Mouse (Mus musculus) natural killer cell, adult 2 months (primary cell): ENCODE measurements around the gene Tbx5.

Source experiments
- DNase-seq, 2 experiments: peaks; one replicate each; pipeline ENCODE4 v3.0.0; 2022; ENCODE audit warnings: low spot score in 2 of 2

Gene Tbx5

GRCm38 (mm10) chr5:119810994-119811690, 21.3 kb upstream of the Tbx5 start:
- no peak for DNase-seq

DNA sequence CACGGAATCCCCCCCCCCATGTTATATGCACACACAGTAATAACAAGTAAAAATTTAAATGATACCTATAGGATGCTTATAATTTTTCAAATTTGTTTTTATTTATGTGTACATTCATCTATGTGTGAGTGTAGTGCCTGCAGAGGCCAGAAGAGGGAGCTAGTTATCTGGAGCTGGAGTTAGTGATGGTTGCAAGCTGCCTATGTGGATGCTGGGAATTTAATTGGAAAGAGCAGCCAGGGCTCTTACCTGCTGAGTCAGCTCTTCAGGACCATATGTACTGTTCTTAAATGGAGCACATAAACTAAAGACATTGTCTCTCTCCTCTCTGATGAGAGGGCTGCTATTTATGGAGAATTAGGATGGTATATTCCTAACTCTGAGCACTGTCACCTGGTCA, 17.2 kb upstream of the Tbx5 start:
- DNase-seq = no peak

GRCm38 (mm10) chr5:119820452-119820851, 12.0 kb upstream of the Tbx5 start:
- DNase-seq = no peak

DNA sequence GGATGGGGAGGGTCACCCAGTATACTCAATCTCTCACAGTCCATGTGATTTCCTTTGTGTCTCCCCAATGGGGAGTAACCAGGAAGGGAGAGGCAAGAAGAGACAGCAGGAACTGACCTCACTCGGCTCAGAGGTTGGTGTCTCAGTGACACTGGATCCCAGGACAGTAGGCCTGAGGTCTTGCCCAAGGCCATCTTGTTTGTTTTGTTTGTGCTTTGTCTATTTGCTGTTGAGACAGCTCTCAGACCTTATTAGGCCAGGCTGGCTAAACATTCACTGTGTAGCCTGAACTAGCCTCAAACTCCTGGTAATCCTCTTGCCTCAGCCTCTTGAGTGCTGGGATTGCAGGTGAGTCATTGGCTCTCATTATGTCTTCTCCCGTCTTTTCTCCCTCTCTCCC, 11.0 kb upstream of the Tbx5 start:
- no peak for DNase-seq

DNA sequence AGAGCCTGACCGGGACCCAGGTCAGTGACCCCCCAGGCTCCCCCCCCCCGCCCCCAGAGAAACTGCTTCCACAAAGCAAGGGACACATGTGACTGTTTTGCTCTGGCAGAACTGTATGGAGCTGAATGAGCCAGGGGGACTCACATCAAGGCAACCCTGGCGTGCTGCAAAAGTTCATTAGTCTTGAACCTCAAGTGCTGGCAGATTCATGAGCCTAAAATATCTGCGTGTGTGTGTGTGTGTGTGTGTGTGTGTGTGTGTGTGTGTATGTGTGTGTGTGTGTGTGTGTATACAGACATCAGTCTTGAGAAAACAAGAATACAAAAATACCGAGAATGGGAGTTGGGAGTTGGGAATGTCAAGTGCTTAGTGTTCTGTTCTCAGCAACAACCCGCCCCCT, 5.1 kb upstream of the Tbx5 start:
- no peak for DNase-seq

DNA sequence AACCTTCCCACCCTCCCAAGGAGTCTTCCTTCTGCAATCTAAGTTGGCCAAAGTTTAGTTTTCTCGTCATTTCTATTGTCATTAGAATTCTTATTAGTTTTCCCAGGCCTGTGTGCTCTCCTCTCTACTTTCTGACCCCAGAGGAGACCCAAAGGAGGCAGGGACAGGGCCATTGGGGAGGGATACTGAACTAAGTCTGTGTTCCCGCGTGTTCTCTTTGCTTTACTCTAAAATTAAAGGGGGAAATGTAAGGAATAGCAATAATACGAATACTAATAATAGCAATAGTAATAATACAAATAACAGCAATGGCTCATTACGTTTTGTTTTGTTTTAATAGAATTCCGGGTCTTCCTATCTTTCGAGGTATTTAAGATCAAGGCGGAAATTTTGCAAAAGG, 1.9 kb upstream of the Tbx5 start:
- no peak for DNase-seq

- no peak for DNase-seq
Measured at GRCm38 (mm10) chr5:119831201-119831771, 1.2 kb upstream of the Tbx5 start.

- no peak for DNase-seq
Measured at GRCm38 (mm10) chr5:119831791-119832478, 533 bp upstream of the Tbx5 start.

- no peak for DNase-seq
Measured at GRCm38 (mm10) chr5:119833223-119834030, 959 bp downstream of the Tbx5 start.

GRCm38 (mm10) chr5:119834031-119834403, 1.5 kb downstream of the Tbx5 start:
- no peak for DNase-seq

DNA sequence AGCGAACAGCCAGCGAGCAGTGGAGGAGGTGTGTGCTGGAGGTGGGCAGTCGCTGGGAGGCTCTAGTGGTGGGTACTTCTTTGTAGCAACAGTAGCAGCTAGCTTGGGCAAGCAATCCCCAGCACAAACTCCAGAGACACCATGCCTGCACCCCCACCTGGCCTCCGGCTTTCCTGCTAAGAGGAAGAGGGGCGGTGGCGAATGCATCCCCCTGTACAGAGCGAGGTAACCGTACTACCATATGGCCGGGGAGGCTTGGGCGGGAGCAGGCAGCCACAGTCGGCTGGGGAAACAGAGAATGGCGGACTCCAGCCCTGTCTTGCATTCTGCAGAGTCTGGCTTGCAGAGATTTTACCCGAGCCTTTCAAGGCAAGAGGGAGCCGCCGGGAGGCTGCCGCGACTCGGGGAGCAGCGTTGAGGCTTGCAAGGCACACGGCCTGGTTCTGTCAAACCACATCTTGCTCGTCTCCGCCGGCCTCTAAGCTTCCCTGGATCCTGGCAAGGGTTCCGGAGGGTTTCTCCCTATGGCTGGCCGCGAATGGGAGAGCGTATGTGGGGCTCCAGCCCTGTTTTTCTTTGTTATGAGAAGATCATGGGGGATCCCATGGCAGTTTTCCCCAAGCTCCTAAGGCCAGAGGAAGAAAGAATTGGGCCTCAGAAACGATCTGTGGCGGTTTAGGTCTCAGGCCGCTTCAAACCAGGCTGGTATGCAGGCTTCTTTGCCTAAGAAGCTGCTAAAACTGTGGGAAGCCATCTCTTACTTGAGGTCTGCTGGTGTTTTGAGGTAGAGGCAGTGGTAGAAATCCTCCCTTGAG, 2.8 kb downstream of the Tbx5 start:
- DNase-seq = no peak

DNA sequence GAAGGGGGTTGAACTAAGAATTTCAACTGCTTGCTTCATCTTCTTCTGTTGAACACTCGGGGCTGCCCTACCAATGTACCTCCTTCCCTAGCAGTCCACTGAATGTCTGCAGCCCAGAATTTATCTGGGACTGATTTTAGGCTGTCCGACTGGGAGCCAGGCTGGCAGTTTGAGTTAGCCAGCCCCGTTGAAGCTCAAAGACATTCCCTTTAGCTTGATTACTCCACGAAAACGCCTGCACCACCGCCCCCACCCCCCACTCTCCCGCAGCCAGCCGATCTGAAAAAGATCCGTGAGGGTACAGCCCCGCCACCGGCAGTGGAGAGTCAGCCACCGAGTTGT, 3.4 kb downstream of the Tbx5 start:
- no peak for DNase-seq

GRCm38 (mm10) chr5:119836618-119837305, 4.3 kb downstream of the Tbx5 start:
- DNase-seq = no peak

GRCm38 (mm10) chr5:119837306-119837675, 4.8 kb downstream of the Tbx5 start:
- DNase-seq = no peak

DNA sequence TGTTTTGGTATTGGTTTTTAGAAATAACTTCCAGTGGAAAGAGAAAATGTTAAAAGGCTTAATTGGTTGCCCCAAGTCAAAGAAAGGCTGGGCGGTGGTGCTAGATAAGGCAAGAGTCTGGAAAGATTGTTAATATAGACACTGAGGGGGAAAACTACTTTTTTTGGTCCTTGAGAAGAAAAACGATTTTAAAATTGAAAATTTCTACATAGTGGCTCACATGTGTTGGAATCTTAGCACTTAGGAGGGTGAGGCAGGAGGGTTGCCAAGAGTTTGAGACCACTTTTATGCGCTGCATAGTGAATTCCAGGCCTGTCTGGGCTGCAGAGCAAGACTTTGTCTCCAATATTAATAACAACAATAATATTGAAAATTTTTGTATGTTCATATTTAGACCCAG, 5.4 kb downstream of the Tbx5 start:
- DNase-seq = no peak

DNA sequence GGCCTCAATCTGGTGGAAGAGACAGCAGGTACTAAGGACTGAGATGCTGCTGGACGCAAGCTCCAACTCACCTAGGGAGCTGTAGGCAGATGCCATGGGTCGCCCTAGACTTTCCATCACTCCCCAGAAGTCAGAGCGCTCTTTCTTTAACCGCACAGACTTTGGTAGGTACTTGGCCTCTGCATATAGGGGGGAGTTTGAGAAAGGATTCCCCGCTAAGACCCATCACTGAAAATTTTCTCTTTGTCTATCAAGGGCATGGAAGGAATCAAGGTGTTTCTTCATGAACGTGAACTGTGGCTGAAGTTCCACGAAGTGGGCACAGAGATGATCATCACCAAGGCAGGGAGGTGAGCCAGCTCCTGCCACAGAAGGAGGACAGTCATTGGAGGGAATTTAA, 6.0 kb downstream of the Tbx5 start:
- no peak for DNase-seq

GRCm38 (mm10) chr5:119839156-119839555, 6.7 kb downstream of the Tbx5 start:
- DNase-seq = no peak

- DNase-seq = no peak
Measured at GRCm38 (mm10) chr5:119839616-119840368, 7.3 kb downstream of the Tbx5 start.

DNA sequence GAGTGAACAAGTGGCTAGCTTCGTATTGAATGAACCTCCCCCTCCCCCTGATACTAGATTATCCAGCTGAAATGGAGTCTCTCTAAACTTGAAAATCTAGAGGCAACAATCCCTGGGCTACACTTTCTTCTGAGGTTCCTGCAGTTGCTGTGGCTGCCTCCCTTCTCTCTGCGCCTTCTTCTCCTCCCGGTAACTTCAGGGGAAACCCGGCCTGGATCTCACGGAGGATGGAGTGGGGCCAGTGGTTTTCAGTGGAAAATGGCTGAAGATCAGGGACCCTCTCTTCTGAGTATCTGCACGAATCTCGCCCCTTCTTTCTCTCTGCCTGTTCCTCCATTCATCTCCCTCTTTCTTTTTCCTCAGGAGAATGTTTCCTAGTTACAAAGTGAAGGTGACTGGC, 7.9 kb downstream of the Tbx5 start:
- no peak for DNase-seq

DNA sequence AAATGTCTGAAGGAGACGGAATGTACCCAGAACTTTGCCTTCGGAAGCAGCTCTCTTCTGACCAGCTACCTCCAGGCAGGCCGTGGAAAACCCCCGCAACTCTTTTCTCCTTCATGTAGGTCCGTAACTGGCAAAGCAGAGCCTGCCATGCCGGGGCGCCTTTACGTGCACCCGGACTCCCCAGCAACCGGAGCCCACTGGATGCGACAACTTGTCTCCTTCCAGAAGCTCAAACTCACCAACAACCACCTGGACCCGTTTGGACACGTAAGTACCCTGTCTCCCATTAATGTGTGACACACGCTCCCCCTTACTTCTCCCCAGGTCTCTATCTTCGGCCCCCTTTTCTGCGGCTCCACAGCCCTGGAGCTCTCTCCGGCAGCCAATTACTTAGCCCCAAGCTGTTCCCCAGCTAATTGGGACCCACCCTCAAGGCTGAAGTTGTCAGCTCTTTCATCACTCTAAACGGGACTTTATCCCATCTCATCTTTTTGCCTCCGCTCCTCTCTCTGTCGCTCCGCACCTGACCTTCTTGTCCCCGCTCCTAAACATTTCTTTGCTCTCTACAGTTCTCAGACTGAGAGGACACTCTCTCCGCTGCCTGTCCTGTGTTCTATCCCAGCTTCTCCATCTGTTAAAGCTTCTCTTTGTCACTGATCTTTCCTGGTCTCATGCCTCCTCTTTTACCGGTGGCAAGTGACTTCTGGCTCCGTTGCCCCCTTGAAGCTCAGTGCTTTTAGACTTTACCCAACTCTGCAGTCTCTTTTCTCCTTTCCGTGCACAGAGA, 9.4 kb downstream of the Tbx5 start:
- no peak for DNase-seq
